Mouse (Mus musculus): ENCODE data around the gene Zfp646. TPM values are rescaled to one million over a fixed set of nuclear protein-coding genes. Genes with fewer than 3 reads are reported as not detected.
"Not testable (repeated sequence)": the region's sequence is repeated elsewhere in the genome, so short reads cannot be mapped to it uniquely, and the experiment has no call there.

Zfp646 gene
- polyA plus RNA-seq, 1 experiment from 2014 or later, result 19.9 TPM

DNA sequence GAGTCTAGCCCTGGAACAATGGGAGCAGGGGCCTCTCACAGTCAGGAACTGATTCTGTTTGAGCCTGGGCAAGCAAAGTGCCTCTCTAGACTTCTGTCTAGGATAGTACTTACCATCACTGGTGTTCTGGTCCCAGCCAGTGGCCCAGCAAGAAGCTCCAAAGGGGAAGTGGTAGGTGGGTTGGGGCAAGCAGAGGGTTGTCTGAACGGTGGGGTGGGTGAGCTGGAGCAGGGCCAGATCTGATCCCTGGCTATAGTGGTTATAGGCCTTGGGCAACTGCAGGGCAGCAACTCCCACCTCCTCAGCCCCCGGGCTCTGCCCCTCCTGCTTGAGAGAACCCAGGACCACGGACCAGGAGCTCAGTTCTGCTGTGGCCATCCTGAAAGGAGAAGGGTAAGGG lies 12.8 kb downstream of the Zfp646 start:
- no peak overlapping the region for H3K27ac ChIP-seq (replicated peaks)
- no peak for DNase-seq (ENCODE audit: low spot score)
- H3K4me1 ChIP-seq, result peaks cover 7% of the 10 kb centered on the region
- H3K27me3 ChIP-seq (replicated peaks; ENCODE audit: low read depth, poor library complexity, severe bottlenecking), result no peaks in the 10 kb centered on the region
- peaks cover 98% of the 10 kb centered on the region for H3K36me3 ChIP-seq (replicated peaks)
- WGBS, result 86% methylated on average over 3 of the region's 3 CpGs
- H3K9me3 ChIP-seq, result no peaks in the 10 kb centered on the region
- H3K4me3 ChIP-seq, result no peak overlapping the region

DNA sequence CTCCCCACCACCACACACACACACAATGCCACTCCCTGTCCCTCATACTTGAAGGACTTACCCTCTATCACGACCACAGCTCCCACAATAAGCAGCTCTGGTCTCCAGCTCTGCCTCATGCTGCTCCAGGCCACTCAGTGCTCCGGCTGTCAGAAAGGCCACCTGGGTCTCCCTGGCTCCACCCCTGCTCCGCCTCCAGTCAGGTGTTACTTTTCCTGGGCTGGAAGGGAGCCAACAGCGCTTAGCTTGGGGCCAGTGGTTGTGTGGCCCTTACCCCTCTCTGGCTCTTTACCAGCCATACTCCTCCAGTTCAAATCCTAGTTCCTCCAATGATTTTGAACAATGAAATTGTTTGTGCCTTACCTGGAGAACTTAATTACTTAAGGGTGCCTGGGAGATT lies 14.8 kb downstream of the Zfp646 start, which contains the start of gene Prss53:
Gene Prss53 (minus strand): TSS at position 173 of the 400 bp plus-strand sequence.
- H3K9me3 ChIP-seq, result no peaks in the 10 kb centered on the region
- H3K27me3 ChIP-seq (replicated peaks; ENCODE audit: low read depth, poor library complexity, severe bottlenecking), result no peaks in the 10 kb centered on the region
- H3K27ac ChIP-seq (replicated peaks), result no peak within 1 kb of the TSS
- WGBS, result 38% methylated on average over 4 of the region's 4 CpGs
- peaks cover 79% of the 10 kb centered on the region for H3K36me3 ChIP-seq (replicated peaks)
- H3K4me1 ChIP-seq, result peaks cover 13% of the 10 kb centered on the region
- H3K4me3 ChIP-seq, result no peak within 1 kb of the TSS
- DNase-seq (ENCODE audit: low spot score), result no peak

DNA sequence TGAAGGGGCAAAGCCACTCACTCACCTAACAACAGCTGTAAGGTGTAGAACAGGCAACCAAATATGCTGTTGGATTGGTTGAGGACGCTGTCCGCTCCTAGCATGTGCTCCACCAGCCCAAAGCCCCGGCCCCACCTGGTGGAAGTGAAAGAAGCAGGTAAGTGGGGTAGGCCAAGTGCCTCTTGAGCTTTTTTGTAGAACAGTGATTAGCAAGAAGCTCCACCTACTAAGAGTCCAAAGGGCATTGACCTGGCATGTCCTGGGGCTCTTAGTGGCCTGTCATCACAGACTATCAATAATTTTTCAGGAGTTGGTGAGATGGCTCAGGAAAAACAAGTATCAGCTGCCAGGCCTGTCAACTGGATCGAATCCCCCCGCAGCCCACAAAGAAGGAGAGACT lies 18.5 kb downstream of the Zfp646 start:
- WGBS, result 78% methylated on average over 5 of the region's 5 CpGs
- no peak overlapping the region for H3K27ac ChIP-seq (replicated peaks)
- H3K36me3 ChIP-seq (replicated peaks), result peaks cover 42% of the 10 kb centered on the region
- no peaks in the 10 kb centered on the region for H3K9me3 ChIP-seq
- H3K4me3 ChIP-seq, result peak overlapping the region; percentile 64
- no peak for DNase-seq (ENCODE audit: low spot score)
- H3K27me3 ChIP-seq (replicated peaks; ENCODE audit: low read depth, poor library complexity, severe bottlenecking), result no peaks in the 10 kb centered on the region
- peaks cover 15% of the 10 kb centered on the region for H3K4me1 ChIP-seq

GRCm38 (mm10) chr7:127895442-127895841 lies 19.4 kb downstream of the Zfp646 start, which contains the start of the genes Gm21974 and Vkorc1:
TSS of gene Gm21974 (minus strand) at chr7:127895454.
TSS of gene Vkorc1 (minus strand) at chr7:127895617.
- peak; percentile 97 for DNase-seq (ENCODE audit: low spot score)
- H3K9me3 ChIP-seq, result no peaks in the 10 kb centered on the region
- H3K4me3 ChIP-seq, result peak within 1 kb of the TSS; percentile 64
- peaks cover 19% of the 10 kb centered on the region for H3K4me1 ChIP-seq
- H3K27me3 ChIP-seq (replicated peaks; ENCODE audit: low read depth, poor library complexity, severe bottlenecking), result no peaks in the 10 kb centered on the region
- WGBS, result under 1% methylated on average over 26 of the region's 26 CpGs
- H3K27ac ChIP-seq (replicated peaks), result peak within 1 kb of the TSS; percentile 68
- H3K36me3 ChIP-seq (replicated peaks), result peaks cover 33% of the 10 kb centered on the region

DNA sequence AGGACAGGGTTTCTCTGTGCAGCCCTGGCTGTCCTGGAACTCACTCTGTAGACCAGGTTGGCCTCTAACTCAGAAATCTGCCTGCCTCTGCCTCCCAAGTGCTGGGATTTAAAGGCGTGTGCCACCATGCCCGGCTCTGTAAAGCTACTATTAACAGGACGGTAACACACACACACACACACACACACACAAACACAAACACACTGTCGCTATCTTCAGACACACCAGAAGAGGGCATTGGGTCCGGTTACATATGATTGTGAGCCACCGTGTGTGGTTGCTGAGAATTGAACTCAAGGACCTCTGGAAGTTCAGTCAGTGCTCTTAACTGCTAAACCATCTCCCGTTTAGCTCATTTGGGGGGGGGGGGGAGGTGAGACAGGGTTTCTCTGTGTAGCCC lies 19.9 kb downstream of the Zfp646 start:
- peaks cover 28% of the 10 kb centered on the region for H3K36me3 ChIP-seq (replicated peaks)
- H3K27ac ChIP-seq (replicated peaks), result peak overlapping the region; percentile 57; the same call in 1 of the 2 replicates
- not testable (repeated sequence) for DNase-seq (ENCODE audit: low spot score); H3K27me3 ChIP-seq (replicated peaks; ENCODE audit: low read depth, poor library complexity, severe bottlenecking); H3K9me3 ChIP-seq
- H3K4me3 ChIP-seq, result peak overlapping the region; percentile 64
- 68% methylated on average over 7 of the region's 7 CpGs for WGBS
- peaks cover 16% of the 10 kb centered on the region for H3K4me1 ChIP-seq

GRCm38 (mm10) chr7:127896384-127896783 lies 20.4 kb downstream of the Zfp646 start:
- Histone ChIP-seq H3K4me3 (no peak overlapping the region), H3K27me3 (replicated peaks; ENCODE audit: low read depth, poor library complexity, severe bottlenecking) (no peaks in the 10 kb centered on the region), H3K36me3 (replicated peaks) (peaks cover 23% of the 10 kb centered on the region), H3K27ac (replicated peaks) (no peak overlapping the region; the same call in 1 of the 2 replicates), H3K4me1 (peaks cover 16% of the 10 kb centered on the region), H3K9me3 (no peaks in the 10 kb centered on the region)
- WGBS, result 59% methylated on average over 13 of the region's 13 CpGs
- DNase-seq (ENCODE audit: low spot score), result peak; percentile 61

DNA sequence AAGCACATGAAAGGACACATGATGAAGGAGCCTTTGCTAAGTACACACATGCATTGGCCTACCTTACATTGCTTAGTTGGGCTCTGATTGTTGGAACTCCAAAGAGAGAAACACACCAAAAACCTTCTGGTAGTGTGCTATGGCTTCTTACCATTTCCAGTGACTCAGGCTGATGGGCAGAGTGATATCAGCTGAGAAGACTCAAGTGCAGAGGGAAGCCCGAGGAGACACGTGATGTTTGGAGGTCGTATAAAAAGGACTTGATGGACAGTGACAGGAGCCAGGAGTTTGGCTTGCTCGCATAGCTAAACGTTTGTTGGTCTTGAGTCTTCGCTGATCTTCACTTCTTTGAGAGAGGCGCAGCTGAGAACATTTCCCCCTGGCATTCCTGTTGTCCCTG lies 21.5 kb downstream of the Zfp646 start:
- H3K27me3 ChIP-seq (replicated peaks; ENCODE audit: low read depth, poor library complexity, severe bottlenecking), result no peaks in the 10 kb centered on the region
- WGBS, result 90% methylated on average over 7 of the region's 7 CpGs
- peaks cover 16% of the 10 kb centered on the region for H3K4me1 ChIP-seq
- no peaks in the 10 kb centered on the region for H3K9me3 ChIP-seq
- H3K36me3 ChIP-seq (replicated peaks), result peaks cover 13% of the 10 kb centered on the region
- H3K4me3 ChIP-seq, result no peak overlapping the region
- DNase-seq (ENCODE audit: low spot score), result no peak
- no peak overlapping the region for H3K27ac ChIP-seq (replicated peaks)

GRCm38 (mm10) chr7:127898179-127898956 lies 22.3 kb downstream of the Zfp646 start:
- no peaks in the 10 kb centered on the region for H3K27me3 ChIP-seq (replicated peaks; ENCODE audit: low read depth, poor library complexity, severe bottlenecking)
- 35% methylated on average over 10 of the region's 10 CpGs for WGBS
- peaks cover 5% of the 10 kb centered on the region for H3K36me3 ChIP-seq (replicated peaks)
- peaks cover 16% of the 10 kb centered on the region for H3K4me1 ChIP-seq
- no peak overlapping the region for H3K27ac ChIP-seq (replicated peaks)
- H3K4me3 ChIP-seq, result no peak overlapping the region
- H3K9me3 ChIP-seq, result no peaks in the 10 kb centered on the region
- no peak for DNase-seq (ENCODE audit: low spot score)

- Histone ChIP-seq H3K4me1 (peaks cover 16% of the 10 kb centered on the region), H3K36me3 (replicated peaks) (peaks cover 1% of the 10 kb centered on the region), H3K27ac (replicated peaks) (no peak overlapping the region), H3K9me3 (no peaks in the 10 kb centered on the region), H3K4me3 (no peak overlapping the region), H3K27me3 (replicated peaks; ENCODE audit: low read depth, poor library complexity, severe bottlenecking) (no peaks in the 10 kb centered on the region)
- DNase-seq (ENCODE audit: low spot score), result no peak
- 52% methylated on average over 7 of the region's 7 CpGs for WGBS
Measured at GRCm38 (mm10) chr7:127899997-127900396, 24.0 kb downstream of the Zfp646 start.

DNA sequence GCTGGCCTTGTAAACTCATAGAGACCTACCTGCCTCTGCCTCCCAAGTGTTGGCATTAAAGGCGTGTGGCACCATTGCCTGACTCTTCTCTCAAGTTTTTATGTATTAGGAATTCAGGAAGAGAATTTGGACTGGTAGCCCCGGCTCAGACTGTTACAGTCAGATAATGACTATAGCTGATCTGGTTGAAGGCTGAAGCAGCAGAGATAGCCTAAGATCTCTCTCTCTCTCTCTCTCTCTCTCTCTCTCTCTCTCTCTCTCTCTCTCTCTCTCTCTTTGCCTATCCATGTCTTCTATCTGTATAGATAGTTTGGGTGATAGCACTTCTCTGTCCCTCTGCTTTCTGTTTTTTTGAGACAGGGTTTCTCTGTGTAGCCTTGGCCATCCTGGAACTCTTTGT lies 25.8 kb downstream of the Zfp646 start:
- 73% methylated on average over 2 of the region's 2 CpGs for WGBS
- Histone ChIP-seq H3K27ac (replicated peaks) (no peak overlapping the region), H3K9me3 (no peaks in the 10 kb centered on the region), H3K27me3 (replicated peaks; ENCODE audit: low read depth, poor library complexity, severe bottlenecking) (no peaks in the 10 kb centered on the region), H3K36me3 (replicated peaks) (peaks cover 19% of the 10 kb centered on the region), H3K4me1 (peaks cover 16% of the 10 kb centered on the region), H3K4me3 (no peak overlapping the region)
- no peak for DNase-seq (ENCODE audit: low spot score)

DNA sequence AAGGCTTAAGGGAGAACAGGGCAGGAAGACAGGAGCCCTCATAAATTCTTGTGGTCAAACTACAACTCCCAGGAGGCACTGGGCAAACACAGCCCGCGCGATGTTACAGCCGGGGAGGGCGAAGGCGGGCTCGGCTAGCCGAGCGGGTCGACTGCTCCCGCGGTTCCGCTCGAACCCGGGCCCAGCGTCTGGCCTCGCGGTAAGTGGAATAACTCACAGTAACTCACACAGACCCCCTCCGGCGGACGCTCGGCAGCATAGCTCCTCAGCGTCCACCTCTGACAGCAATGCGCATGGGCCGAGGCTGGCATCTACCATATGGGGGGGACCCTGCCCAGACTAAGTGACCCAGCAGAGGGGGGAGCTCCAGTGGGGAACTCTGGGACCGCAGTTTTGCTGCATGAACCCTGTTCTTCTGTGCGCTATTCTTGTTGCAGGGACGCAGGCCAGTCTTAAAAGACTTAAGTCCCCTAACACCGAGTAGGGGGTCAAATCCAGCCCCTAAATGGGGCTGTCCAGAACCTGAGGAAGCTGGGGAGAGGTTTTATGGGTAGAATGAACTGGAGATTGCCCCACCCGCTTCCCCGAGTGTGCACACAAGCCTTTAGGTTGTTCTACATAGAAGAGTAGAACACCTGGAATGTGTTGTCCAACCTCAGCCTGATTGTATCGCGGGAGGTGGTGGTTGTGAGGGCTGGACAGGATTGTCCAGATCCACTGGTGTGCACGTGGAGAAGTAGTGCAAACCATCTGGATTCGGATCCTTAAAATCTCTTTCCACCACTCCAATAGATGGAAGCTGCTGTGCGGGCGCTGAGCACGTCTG lies 28.2 kb downstream of the Zfp646 start, which contains the start of gene Bckdk:
Gene Bckdk (plus strand): TSS at position 112 of the 826 bp plus-strand sequence.
- WGBS, result 8% methylated on average over 38 of the region's 38 CpGs
- Histone ChIP-seq H3K36me3 (replicated peaks) (peaks cover 43% of the 10 kb centered on the region), H3K4me3 (peak within 1 kb of the TSS; percentile 71), H3K9me3 (no peaks in the 10 kb centered on the region), H3K27me3 (replicated peaks; ENCODE audit: low read depth, poor library complexity, severe bottlenecking) (no peaks in the 10 kb centered on the region), H3K4me1 (peaks cover 16% of the 10 kb centered on the region), H3K27ac (replicated peaks) (peak within 1 kb of the TSS; percentile 95)
- peak; percentile 88 for DNase-seq (ENCODE audit: low spot score)

DNA sequence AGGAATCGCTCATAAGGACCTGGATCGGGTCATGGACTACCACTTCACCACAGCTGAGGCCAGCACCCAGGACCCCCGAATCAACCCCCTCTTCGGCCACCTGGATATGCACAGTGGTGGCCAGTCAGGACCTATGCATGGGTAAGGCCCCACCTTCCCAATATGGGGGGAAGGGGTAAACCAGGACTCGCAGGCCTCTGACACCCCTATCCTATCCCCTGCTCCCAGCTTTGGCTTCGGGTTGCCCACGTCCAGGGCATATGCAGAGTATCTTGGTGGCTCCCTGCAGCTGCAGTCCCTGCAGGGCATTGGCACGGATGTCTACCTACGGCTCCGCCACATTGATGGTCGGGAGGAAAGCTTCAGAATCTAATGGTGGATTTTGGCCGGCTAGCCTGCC lies 31.9 kb downstream of the Zfp646 start:
- H3K4me3 ChIP-seq, result no peak overlapping the region
- DNase-seq (ENCODE audit: low spot score), result no peak
- peaks cover 55% of the 10 kb centered on the region for H3K36me3 ChIP-seq (replicated peaks)
- no peaks in the 10 kb centered on the region for H3K9me3 ChIP-seq
- WGBS, result 93% methylated on average over 12 of the region's 12 CpGs
- peaks cover 20% of the 10 kb centered on the region for H3K4me1 ChIP-seq
- no peak overlapping the region for H3K27ac ChIP-seq (replicated peaks)
- no peaks in the 10 kb centered on the region for H3K27me3 ChIP-seq (replicated peaks; ENCODE audit: low read depth, poor library complexity, severe bottlenecking)
